Mouse (Mus musculus): Measurements from ENCODE around the gene Barhl2. TPM values are rescaled to one million over a fixed set of nuclear protein-coding genes. Genes with fewer than 3 reads are reported as not detected.

Barhl2 gene
- polyA plus RNA-seq, 1 experiment from 2014 or later: not detected

DNA sequence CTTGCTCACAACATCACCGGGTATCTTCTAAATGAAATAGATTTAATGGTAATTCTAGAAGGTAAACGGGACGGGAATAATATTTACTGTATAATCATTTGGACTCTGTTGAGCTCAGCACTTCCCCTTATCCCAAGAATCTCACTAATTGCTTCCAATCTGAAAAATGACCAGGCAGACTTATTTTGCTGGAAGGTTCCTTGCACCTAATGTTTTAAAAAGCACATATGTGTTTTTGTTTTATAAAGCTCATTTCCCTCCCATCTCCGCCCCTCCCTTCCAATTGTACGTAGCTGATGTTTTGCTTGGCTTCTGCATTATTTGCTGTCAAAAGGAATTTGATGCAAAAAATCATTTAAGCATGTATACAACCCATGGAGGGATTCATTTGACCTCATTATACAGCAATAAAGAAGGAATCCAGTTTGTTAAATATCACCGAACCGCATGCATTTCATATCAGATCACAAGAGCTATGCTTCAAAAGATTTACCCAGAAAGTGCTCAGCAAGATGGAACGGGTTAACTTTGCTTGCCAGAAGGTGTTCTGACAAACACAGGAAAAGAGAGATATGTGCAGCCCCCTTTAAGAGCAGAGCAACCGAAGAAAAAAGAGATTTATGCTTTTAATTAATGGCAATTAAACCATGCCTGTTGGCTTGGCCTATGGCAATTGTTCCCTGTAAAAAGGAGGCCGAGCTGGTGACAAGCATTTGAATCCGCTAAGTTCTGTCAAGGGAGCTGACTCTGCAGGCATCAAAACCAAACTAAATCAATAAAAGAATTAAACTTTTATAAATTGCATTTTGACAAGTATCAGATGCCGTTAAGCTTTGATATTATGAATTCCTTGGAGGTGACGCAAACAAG, 13.5 kb upstream of the Barhl2 start:
- Histone ChIP-seq H3K36me3 (ENCODE audit: insufficient read depth, low read length) (no peaks in the 10 kb centered on the region), H3K27me3 (ENCODE audit: insufficient read depth, low read length) (peaks cover 90% of the 10 kb centered on the region), H3K4me3 (replicated peaks; ENCODE audit: low read depth, low read length) (no peak overlapping the region), H3K9ac (ENCODE audit: low read depth, low read length) (no peak overlapping the region), H3K4me1 (replicated peaks; ENCODE audit: insufficient read depth, low read length) (no peaks in the 10 kb centered on the region), H3K4me2 (ENCODE audit: low read length) (no peak overlapping the region), H3K9me3 (replicated peaks; ENCODE audit: low read length) (no peaks in the 10 kb centered on the region), H3K27ac (no peak overlapping the region)
- ATAC-seq (replicated peaks; ENCODE audit: low FRiP score, low read depth) (no peak), DNase-seq (ENCODE audit: low spot score) (no peak)
- WGBS: 12% methylated on average over 13 of the region's 13 CpGs
- no peak for TF ChIP-seq CTCF (IDR thresholded peaks at IDR 0.05; ENCODE audit: low read depth)

DNA sequence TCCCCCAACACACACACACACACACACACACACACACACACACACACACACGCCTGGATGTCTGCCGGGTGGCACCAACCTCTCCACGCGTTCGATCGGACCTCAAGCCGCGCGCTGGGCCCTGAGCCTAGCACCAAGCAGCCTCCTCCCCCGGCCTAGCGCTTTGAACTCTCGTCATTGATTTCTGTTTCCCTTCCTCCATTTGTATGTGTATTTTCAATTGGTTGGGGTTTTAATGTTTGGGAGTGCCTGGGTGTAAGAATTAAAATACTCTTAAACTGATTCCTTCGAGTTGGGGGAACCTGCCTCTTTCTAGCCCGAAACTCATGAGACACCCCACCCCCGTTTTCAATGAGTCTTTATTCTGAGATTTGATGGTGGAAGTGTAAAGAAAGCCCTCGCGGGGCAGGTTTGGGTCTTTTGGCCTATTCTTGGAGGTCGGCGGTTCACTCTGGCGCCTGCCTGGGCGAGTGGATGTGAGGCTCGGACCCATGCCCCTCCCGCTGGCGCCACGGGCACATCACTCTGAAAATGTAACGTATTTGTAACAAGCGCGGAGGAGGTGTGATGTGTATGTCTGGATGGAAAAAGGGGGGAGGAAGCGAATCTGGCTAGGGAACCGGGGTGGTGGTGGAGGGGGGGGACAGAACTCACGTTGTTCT, 7.3 kb upstream of the Barhl2 start:
- DNase-seq (ENCODE audit: low spot score) (no peak), ATAC-seq (replicated peaks; ENCODE audit: low FRiP score, low read depth) (no peak)
- H3K9ac ChIP-seq (ENCODE audit: low read depth, low read length): no peak overlapping the region
- H3K27me3 ChIP-seq (ENCODE audit: insufficient read depth, low read length): peaks cover 96% of the 10 kb centered on the region
- no peak overlapping the region for H3K27ac ChIP-seq
- H3K4me1 ChIP-seq (replicated peaks; ENCODE audit: insufficient read depth, low read length): no peaks in the 10 kb centered on the region
- H3K4me2 ChIP-seq (ENCODE audit: low read length): no peak overlapping the region
- no peaks in the 10 kb centered on the region for H3K36me3 ChIP-seq (ENCODE audit: insufficient read depth, low read length)
- H3K4me3 ChIP-seq (replicated peaks; ENCODE audit: low read depth, low read length): no peak overlapping the region
- no peaks in the 10 kb centered on the region for H3K9me3 ChIP-seq (replicated peaks; ENCODE audit: low read length)
- WGBS: under 1% methylated on average over 31 of the region's 31 CpGs
- no peak for TF ChIP-seq CTCF (IDR thresholded peaks at IDR 0.05; ENCODE audit: low read depth)

DNA sequence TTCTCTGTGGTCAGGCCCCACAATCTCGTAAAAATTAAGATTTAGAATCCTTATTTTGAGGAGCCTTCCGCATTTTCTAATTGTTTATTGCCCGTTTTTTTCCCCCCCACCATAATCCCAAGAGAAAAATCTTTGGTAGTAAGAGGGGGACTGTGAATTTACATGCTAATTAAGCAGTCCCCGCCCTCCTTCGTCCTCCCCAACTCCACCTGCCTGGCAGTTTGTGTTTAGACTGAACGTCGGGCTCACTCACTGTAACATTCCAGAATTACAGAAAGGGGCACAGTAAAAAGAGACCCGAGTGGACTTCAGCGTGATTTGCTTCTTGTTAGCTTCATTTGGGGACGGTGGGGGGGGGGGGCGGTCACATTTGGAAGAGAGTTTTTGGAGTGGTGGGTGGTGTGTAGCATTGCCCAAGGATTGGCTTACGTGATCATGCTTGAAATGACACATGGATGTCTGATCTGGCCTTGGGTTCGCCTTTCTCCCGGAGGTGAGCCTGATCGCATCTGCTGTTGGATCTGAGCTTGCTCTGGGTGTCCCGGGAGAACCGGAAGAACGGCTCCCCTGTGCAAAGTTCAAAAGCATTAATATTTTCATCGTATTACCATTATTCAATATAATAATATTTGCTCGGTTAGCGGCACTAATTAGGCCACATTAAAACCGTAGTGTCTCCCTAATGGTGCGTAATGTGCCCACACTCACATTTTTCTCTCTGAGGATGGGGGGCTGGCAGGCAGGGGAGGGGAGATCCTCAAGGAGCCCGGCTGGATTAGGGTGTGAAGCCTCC, 6.6 kb upstream of the Barhl2 start:
- DNase-seq (ENCODE audit: low spot score) (no peak), ATAC-seq (replicated peaks; ENCODE audit: low FRiP score, low read depth) (no peak)
- H3K9ac ChIP-seq (ENCODE audit: low read depth, low read length): no peak overlapping the region
- 2% methylated on average over 24 of the region's 24 CpGs for WGBS
- no peaks in the 10 kb centered on the region for H3K9me3 ChIP-seq (replicated peaks; ENCODE audit: low read length)
- H3K4me1 ChIP-seq (replicated peaks; ENCODE audit: insufficient read depth, low read length): no peaks in the 10 kb centered on the region
- H3K4me2 ChIP-seq (ENCODE audit: low read length): no peak overlapping the region
- H3K36me3 ChIP-seq (ENCODE audit: insufficient read depth, low read length): no peaks in the 10 kb centered on the region
- no peak overlapping the region for H3K27ac ChIP-seq
- no peak for TF ChIP-seq CTCF (IDR thresholded peaks at IDR 0.05; ENCODE audit: low read depth)
- peaks cover 96% of the 10 kb centered on the region for H3K27me3 ChIP-seq (ENCODE audit: insufficient read depth, low read length)
- H3K4me3 ChIP-seq (replicated peaks; ENCODE audit: low read depth, low read length): no peak overlapping the region

DNA sequence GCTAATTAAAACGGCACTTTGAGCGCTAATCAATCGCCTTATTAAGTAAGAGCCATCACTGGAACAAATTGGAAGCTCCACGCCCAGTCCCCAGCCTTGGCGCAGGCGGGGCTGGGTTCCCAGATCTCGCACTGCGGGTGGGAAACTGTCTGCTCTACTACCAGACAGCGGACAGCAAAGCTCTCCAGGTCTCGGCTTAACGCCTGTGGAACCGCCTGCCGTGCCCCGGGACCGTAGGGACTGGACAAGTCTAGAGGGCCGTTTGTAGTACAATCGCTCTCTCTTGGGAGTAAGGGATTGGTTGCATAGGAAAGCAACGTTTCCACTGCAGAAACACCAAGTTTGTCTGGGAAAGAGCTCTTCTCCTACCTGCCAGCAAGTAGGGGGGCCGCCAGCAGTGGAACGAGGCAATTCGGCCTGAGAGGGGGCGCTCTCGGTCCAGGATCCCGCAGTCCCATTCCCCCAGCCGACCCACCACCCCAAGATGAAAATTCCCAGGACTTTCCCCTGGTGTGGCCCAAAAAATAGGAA, 5.8 kb upstream of the Barhl2 start:
- TF ChIP-seq CTCF (IDR thresholded peaks at IDR 0.05; ENCODE audit: low read depth): peak; percentile 29; the same call in 1 of the 2 replicates
- Histone ChIP-seq H3K36me3 (ENCODE audit: insufficient read depth, low read length) (no peaks in the 10 kb centered on the region), H3K27ac (no peak overlapping the region), H3K27me3 (ENCODE audit: insufficient read depth, low read length) (peaks cover 96% of the 10 kb centered on the region), H3K4me3 (replicated peaks; ENCODE audit: low read depth, low read length) (no peak overlapping the region), H3K4me2 (ENCODE audit: low read length) (no peak overlapping the region), H3K4me1 (replicated peaks; ENCODE audit: insufficient read depth, low read length) (no peaks in the 10 kb centered on the region), H3K9me3 (replicated peaks; ENCODE audit: low read length) (no peaks in the 10 kb centered on the region), H3K9ac (ENCODE audit: low read depth, low read length) (no peak overlapping the region)
- ATAC-seq (replicated peaks; ENCODE audit: low FRiP score, low read depth) (no peak), DNase-seq (ENCODE audit: low spot score) (no peak)
- WGBS: 1% methylated on average over 25 of the region's 25 CpGs

DNA sequence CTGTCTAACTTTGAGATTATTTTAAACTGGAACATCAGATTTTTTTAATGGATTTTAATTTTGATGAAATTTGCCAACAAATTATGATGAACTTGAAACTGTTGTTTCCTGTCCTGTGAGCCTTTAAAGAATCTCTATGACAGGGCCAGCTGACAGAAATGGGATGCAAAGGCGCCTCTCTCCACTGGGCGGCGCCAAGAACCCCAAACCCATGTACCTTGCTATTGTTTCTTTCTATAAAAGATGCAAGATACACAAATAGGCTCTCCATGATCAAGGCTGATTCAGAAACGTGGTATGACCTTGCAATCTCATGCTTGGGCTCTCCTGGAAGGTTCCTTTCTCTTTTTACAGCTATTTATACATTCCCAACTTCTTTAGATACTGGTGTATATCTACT, 3.9 kb upstream of the Barhl2 start:
- Histone ChIP-seq H3K36me3 (ENCODE audit: insufficient read depth, low read length) (no peaks in the 10 kb centered on the region), H3K9me3 (replicated peaks; ENCODE audit: low read length) (no peaks in the 10 kb centered on the region; the same call in 1 of the 2 replicates), H3K27ac (no peak overlapping the region), H3K4me1 (replicated peaks; ENCODE audit: insufficient read depth, low read length) (no peaks in the 10 kb centered on the region; the same call in 1 of the 2 replicates), H3K9ac (ENCODE audit: low read depth, low read length) (no peak overlapping the region), H3K27me3 (ENCODE audit: insufficient read depth, low read length) (peaks cover 96% of the 10 kb centered on the region), H3K4me2 (ENCODE audit: low read length) (no peak overlapping the region), H3K4me3 (replicated peaks; ENCODE audit: low read depth, low read length) (no peak overlapping the region)
- WGBS: 0% methylated on average over 4 of the region's 4 CpGs
- no peak for ATAC-seq (replicated peaks; ENCODE audit: low FRiP score, low read depth)
- DNase-seq (ENCODE audit: low spot score): peak; percentile 64
- TF ChIP-seq CTCF (IDR thresholded peaks at IDR 0.05; ENCODE audit: low read depth): peak; percentile 79

DNA sequence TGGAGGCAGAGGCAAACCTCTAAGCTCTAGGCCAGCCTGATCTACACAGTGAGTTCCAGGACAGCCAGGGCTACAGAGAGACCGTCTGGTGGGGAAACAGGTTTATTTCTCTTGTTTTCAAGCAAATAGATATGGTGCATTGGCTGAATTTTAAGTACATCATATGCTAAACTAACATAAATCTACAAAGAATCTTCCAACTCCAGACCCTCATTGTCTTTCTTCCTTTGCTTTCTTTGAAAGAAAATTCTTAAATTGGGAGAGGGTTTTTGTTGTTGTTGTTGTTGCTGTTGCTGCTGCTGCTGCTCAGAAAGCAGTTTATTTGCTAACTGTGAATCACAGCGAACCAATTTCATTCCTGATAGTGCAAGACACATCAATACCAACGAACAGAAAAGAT, 3.5 kb upstream of the Barhl2 start:
- ATAC-seq (replicated peaks; ENCODE audit: low FRiP score, low read depth) (no peak), DNase-seq (ENCODE audit: low spot score) (no peak)
- H3K9me3 ChIP-seq (replicated peaks; ENCODE audit: low read length): no peaks in the 10 kb centered on the region; the same call in 1 of the 2 replicates
- H3K4me1 ChIP-seq (replicated peaks; ENCODE audit: insufficient read depth, low read length): no peaks in the 10 kb centered on the region; the same call in 1 of the 2 replicates
- no peak overlapping the region for H3K27ac ChIP-seq
- peaks cover 96% of the 10 kb centered on the region for H3K27me3 ChIP-seq (ENCODE audit: insufficient read depth, low read length)
- no peak overlapping the region for H3K9ac ChIP-seq (ENCODE audit: low read depth, low read length)
- no peak for TF ChIP-seq CTCF (IDR thresholded peaks at IDR 0.05; ENCODE audit: low read depth)
- H3K4me3 ChIP-seq (replicated peaks; ENCODE audit: low read depth, low read length): no peak overlapping the region
- H3K4me2 ChIP-seq (ENCODE audit: low read length): no peak overlapping the region
- 6% methylated on average over 3 of the region's 3 CpGs for WGBS
- H3K36me3 ChIP-seq (ENCODE audit: insufficient read depth, low read length): no peaks in the 10 kb centered on the region

Measured in kidney, postnatal 0 days (tissue).